Mouse (Mus musculus): ENCODE data around the gene Phf14. TPM values are rescaled to one million over a fixed set of nuclear protein-coding genes. Genes with fewer than 3 reads are reported as not detected.
A peak's percentile ranks its signal among the peaks of the same experiment; 100 is the strongest.

Gene Phf14
- total and polyA plus RNA-seq, 2 experiments from 2014 or later = 34.4 to 42.2 TPM

DNA sequence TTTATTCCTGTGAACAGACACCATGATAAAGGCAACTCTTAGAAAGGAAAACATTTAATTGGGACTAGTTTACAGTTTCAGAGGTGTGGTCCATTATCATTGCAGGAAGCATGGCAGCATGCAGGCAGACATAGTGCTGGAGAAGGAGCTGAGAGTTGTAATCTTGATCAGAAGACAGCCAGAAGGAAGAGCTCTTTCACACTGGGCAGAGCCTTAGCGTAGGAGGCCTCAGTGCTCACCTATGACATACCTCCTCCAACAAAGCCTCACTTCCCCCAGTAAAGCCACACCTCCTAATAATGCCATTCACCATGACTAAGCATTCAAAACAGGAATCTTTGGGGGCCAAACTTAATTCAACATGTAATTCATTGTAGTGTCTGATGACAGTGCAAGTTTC is 40.5 kb downstream of the Phf14 start:
- no peak overlapping the region for H3K4me2 ChIP-seq (ENCODE audit: low read depth, low read length)
- no peak overlapping the region for H3K9ac ChIP-seq (replicated peaks; ENCODE audit: low read depth, low read length)
- no peak for DNase-seq (ENCODE audit: low spot score)
- H3K27me3 ChIP-seq (ENCODE audit: control insufficient read depth, insufficient read depth, low read length) = no peaks in the 10 kb centered on the region
- H3K36me3 ChIP-seq (replicated peaks; ENCODE audit: control insufficient read depth, insufficient read depth, low read length) = peaks cover 19% of the 10 kb centered on the region
- no peak for ATAC-seq (ENCODE audit: insufficient read depth, low read depth)
- H3K4me1 ChIP-seq (ENCODE audit: control insufficient read depth, insufficient read depth) = peaks cover 14% of the 10 kb centered on the region; the same call in 1 of the 2 replicates
- H3K4me3 ChIP-seq (ENCODE audit: low read depth, low read length) = no peak overlapping the region
- no peak overlapping the region for H3K27ac ChIP-seq (ENCODE audit: low read depth)
- WGBS = 72% methylated on average over 1 of the region's 1 CpGs
- no peaks in the 10 kb centered on the region for H3K9me3 ChIP-seq (replicated peaks; ENCODE audit: control insufficient read depth, low read length)
- no peak for TF ChIP-seq CTCF (IDR thresholded peaks at IDR 0.05; ENCODE audit: low read depth)

DNA sequence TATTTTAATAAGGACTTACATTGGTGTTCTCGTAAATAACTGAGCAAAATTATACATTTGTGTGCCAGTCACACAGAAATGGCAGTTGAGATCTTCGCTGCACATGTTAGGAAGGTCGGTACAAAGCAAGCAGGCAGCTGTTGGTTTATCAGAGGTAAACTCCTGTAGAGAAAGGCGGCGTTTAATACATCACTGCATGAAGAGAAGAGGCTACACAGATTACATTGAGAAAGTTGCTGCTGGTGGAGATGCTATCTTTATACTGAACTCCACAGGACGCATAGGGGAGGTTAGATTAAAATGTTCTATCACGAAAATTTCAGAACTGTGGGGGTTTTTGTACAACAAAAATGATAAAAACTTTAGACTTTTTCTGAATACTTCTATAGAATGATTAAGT is 52.6 kb downstream of the Phf14 start:
- Histone ChIP-seq H3K9me3 (replicated peaks; ENCODE audit: control insufficient read depth, low read length) (no peaks in the 10 kb centered on the region), H3K27me3 (ENCODE audit: control insufficient read depth, insufficient read depth, low read length) (no peaks in the 10 kb centered on the region), H3K4me1 (ENCODE audit: control insufficient read depth, insufficient read depth) (no peaks in the 10 kb centered on the region), H3K27ac (ENCODE audit: low read depth) (no peak overlapping the region), H3K4me2 (ENCODE audit: low read depth, low read length) (no peak overlapping the region), H3K36me3 (replicated peaks; ENCODE audit: control insufficient read depth, insufficient read depth, low read length) (peaks cover 11% of the 10 kb centered on the region), H3K9ac (replicated peaks; ENCODE audit: low read depth, low read length) (no peak overlapping the region), H3K4me3 (ENCODE audit: low read depth, low read length) (no peak overlapping the region)
- ATAC-seq (ENCODE audit: insufficient read depth, low read depth) = no peak
- TF ChIP-seq CTCF (IDR thresholded peaks at IDR 0.05; ENCODE audit: low read depth) = no peak
- no peak for TF ChIP-seq EP300 (IDR thresholded peaks at IDR 0.05; ENCODE audit: low read depth)
- no peak for DNase-seq (ENCODE audit: low spot score)
- WGBS = 80% methylated on average over 7 of the region's 7 CpGs

GRCm38 (mm10) chr6:11993782-11994181 is 86.2 kb downstream of the Phf14 start:
- peaks cover 27% of the 10 kb centered on the region for H3K36me3 ChIP-seq (replicated peaks; ENCODE audit: control insufficient read depth, insufficient read depth, low read length)
- H3K4me3 ChIP-seq (ENCODE audit: low read depth, low read length) = no peak overlapping the region
- no peak for TF ChIP-seq CTCF (IDR thresholded peaks at IDR 0.05; ENCODE audit: low read depth)
- H3K27me3 ChIP-seq (ENCODE audit: control insufficient read depth, insufficient read depth, low read length) = no peaks in the 10 kb centered on the region
- ATAC-seq (ENCODE audit: insufficient read depth, low read depth) = no peak
- H3K27ac ChIP-seq (ENCODE audit: low read depth) = no peak overlapping the region
- no peaks in the 10 kb centered on the region for H3K4me1 ChIP-seq (ENCODE audit: control insufficient read depth, insufficient read depth)
- no peaks in the 10 kb centered on the region for H3K9me3 ChIP-seq (replicated peaks; ENCODE audit: control insufficient read depth, low read length)
- WGBS = 96% methylated on average over 1 of the region's 1 CpGs
- DNase-seq (ENCODE audit: low spot score) = no peak
- no peak overlapping the region for H3K9ac ChIP-seq (replicated peaks; ENCODE audit: low read depth, low read length)
- no peak overlapping the region for H3K4me2 ChIP-seq (ENCODE audit: low read depth, low read length)

DNA sequence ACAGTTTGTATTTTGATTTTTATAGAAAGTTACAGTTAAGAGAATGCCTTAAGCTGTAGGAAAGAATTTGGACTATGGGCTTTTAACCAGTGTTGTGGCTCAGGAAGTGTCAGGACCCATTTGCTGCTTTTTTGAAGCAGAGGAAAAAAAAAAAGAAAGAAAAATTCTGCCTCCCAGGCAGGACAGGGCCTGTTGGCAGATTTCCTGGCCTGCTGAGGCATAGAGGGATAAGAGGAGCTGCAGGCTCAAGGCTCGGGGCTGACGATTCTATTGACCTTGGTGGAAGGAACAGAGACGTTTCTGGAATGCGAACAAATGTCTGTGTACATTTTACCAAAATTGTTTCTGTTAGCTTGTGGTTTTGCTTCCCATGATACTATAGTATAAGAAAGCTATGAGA is 91.0 kb downstream of the Phf14 start:
- H3K9ac ChIP-seq (replicated peaks; ENCODE audit: low read depth, low read length) = no peak overlapping the region
- H3K4me1 ChIP-seq (ENCODE audit: control insufficient read depth, insufficient read depth) = no peaks in the 10 kb centered on the region
- H3K9me3 ChIP-seq (replicated peaks; ENCODE audit: control insufficient read depth, low read length) = no peaks in the 10 kb centered on the region
- 36% methylated on average over 4 of the region's 4 CpGs for WGBS
- peaks cover 26% of the 10 kb centered on the region for H3K36me3 ChIP-seq (replicated peaks; ENCODE audit: control insufficient read depth, insufficient read depth, low read length)
- ATAC-seq (ENCODE audit: insufficient read depth, low read depth) (no peak), DNase-seq (ENCODE audit: low spot score) (no peak)
- peak overlapping the region; percentile 36; the same call in 1 of the 2 replicates for H3K27ac ChIP-seq (ENCODE audit: low read depth)
- no peak for TF ChIP-seq EP300 (IDR thresholded peaks at IDR 0.05; ENCODE audit: low read depth)
- TF ChIP-seq CTCF (IDR thresholded peaks at IDR 0.05; ENCODE audit: low read depth) = no peak
- no peak overlapping the region for H3K4me2 ChIP-seq (ENCODE audit: low read depth, low read length)
- no peaks in the 10 kb centered on the region for H3K27me3 ChIP-seq (ENCODE audit: control insufficient read depth, insufficient read depth, low read length)
- H3K4me3 ChIP-seq (ENCODE audit: low read depth, low read length) = no peak overlapping the region

DNA sequence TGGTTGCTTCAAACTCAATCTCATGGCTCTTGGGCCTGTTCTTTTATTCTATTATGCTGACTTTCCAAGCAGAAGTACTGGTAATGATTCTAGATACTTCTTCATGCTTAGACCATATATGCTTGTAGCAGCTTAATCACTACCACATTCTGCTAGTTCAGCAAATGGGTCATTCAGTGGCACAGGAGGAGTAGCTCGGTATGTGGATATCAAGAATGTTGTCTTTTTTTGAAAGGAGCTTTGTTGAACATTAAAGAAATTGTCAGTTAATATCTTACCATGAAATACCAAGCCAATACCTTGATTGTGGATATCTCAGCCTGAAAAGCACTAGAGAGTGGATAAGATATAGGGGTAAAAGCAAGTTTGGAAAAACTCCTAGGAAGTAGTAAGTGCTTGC is 91.9 kb downstream of the Phf14 start:
- ATAC-seq (ENCODE audit: insufficient read depth, low read depth) = no peak
- no peak overlapping the region for H3K4me2 ChIP-seq (ENCODE audit: low read depth, low read length)
- H3K9ac ChIP-seq (replicated peaks; ENCODE audit: low read depth, low read length) = no peak overlapping the region
- no peak overlapping the region for H3K27ac ChIP-seq (ENCODE audit: low read depth)
- no peak overlapping the region for H3K4me3 ChIP-seq (ENCODE audit: low read depth, low read length)
- DNase-seq (ENCODE audit: low spot score) = no peak
- no peaks in the 10 kb centered on the region for H3K4me1 ChIP-seq (ENCODE audit: control insufficient read depth, insufficient read depth)
- TF ChIP-seq CTCF (IDR thresholded peaks at IDR 0.05; ENCODE audit: low read depth) (no peak), EP300 (IDR thresholded peaks at IDR 0.05; ENCODE audit: low read depth) (no peak)
- H3K27me3 ChIP-seq (ENCODE audit: control insufficient read depth, insufficient read depth, low read length) = no peaks in the 10 kb centered on the region
- H3K36me3 ChIP-seq (replicated peaks; ENCODE audit: control insufficient read depth, insufficient read depth, low read length) = peaks cover 24% of the 10 kb centered on the region
- no peaks in the 10 kb centered on the region for H3K9me3 ChIP-seq (replicated peaks; ENCODE audit: control insufficient read depth, low read length)
- WGBS = 91% methylated on average over 1 of the region's 1 CpGs

DNA sequence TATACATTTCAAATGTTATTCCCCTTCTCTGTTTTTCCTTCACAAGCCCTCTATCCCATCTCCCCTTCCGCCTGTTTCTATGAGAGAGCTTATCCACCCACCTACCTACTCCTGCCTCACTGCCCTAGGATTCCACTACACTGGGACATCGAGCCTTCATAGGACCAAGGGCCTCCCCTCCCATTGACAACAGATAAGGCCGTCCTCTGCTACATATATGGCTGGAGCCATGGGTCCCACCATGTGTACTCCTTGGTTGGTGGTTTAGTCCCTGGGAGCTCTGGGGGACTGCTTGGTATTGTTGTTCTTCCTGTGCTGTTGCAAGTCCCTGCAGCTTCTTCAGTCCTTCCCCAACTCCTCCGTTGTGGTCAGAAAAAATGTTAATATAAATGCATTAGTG is 97.8 kb downstream of the Phf14 start:
- no peak overlapping the region for H3K4me2 ChIP-seq (ENCODE audit: low read depth, low read length)
- no peak for TF ChIP-seq CTCF (IDR thresholded peaks at IDR 0.05; ENCODE audit: low read depth)
- no peak for TF ChIP-seq EP300 (IDR thresholded peaks at IDR 0.05; ENCODE audit: low read depth)
- H3K9ac ChIP-seq (replicated peaks; ENCODE audit: low read depth, low read length) = no peak overlapping the region
- 77% methylated on average over 4 of the region's 4 CpGs for WGBS
- H3K9me3 ChIP-seq (replicated peaks; ENCODE audit: control insufficient read depth, low read length) = no peaks in the 10 kb centered on the region
- ATAC-seq (ENCODE audit: insufficient read depth, low read depth) = no peak
- no peaks in the 10 kb centered on the region for H3K27me3 ChIP-seq (ENCODE audit: control insufficient read depth, insufficient read depth, low read length)
- H3K4me3 ChIP-seq (ENCODE audit: low read depth, low read length) = no peak overlapping the region
- H3K36me3 ChIP-seq (replicated peaks; ENCODE audit: control insufficient read depth, insufficient read depth, low read length) = peaks cover 4% of the 10 kb centered on the region; the same call in 1 of the 2 replicates
- no peak overlapping the region for H3K27ac ChIP-seq (ENCODE audit: low read depth)
- H3K4me1 ChIP-seq (ENCODE audit: control insufficient read depth, insufficient read depth) = no peaks in the 10 kb centered on the region
- DNase-seq (ENCODE audit: low spot score) = no peak

Data from heart, postnatal 0 days (tissue).